Mouse (Mus musculus): ENCODE measurements around the gene Acap2.

Acap2 gene

DNA sequence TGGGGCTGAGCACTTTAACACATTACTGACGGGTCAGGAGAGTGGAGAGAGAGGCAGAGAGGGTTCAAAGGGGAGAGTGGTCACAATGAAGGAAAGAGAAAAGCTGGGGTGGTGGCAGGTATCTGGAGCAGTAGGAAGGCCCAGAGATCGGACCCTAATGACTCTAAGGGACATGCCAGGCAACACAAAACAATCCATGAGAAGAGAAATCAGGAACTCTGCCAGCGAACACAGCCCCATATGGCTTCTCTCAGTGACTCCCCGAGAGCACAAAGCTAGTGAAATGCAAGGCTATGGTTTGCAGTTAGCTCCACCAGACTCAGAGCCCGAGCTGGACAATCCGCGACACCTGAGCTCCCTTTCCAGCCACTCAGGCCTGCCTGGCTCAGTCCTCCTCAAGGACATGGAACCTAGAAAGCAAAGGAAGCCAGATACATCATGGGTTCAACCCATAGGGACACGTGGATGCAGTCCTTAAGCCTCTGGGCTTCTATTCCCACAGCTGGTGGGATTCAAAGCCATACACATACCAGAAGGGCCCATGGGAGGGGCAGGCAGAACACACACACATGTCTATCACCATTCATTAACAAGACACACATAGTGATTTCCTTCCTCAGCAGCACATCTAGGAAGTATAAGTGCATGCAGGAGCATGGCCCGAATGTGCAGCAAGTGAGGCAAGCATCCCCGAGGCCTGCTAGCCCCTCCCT is 153.7 kb downstream of the Acap2 start:
- no peak for DNase-seq (ENCODE audit: low spot score)

DNA sequence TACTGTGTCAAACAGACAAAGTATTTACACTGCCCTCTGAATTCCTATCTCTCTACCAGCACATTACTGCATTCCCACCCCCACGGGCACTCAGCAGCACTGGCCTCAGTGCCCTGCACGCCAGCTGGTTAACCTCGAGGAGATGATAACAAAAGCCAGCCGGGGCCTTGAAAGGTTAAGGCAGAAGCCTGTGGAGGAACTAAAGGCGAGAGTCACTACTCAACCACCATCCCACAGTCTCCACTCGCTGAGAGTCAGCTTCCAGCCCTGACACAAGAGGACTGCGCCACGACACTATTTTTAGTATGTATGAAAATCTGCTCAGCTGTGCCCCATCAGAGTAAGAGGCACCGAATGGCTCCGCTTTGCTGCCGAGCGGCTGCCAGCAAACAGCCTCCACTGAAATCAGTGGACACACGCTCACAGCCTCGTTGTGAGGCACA is 154.8 kb downstream of the Acap2 start:
- no peak for DNase-seq (ENCODE audit: low spot score)

DNA sequence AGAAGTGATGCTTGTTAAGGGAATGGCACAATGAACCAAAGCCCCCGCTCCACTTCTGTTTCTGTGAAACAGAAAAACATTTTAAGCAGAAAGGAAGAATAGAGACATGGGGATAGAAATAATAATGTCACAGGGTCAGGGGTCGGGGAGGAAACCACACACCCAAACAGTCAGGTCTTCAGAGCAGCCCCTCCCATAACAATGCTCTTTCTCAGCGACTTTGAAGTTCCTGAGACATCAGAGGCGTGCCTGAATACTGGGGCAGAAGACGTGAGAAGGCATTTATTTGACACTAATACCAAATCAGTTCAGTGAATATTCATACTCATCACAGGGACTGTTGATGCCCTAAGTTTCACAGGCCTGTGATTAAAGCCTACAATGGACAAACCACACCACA is 155.8 kb downstream of the Acap2 start:
- no peak for DNase-seq (ENCODE audit: low spot score)

DNA sequence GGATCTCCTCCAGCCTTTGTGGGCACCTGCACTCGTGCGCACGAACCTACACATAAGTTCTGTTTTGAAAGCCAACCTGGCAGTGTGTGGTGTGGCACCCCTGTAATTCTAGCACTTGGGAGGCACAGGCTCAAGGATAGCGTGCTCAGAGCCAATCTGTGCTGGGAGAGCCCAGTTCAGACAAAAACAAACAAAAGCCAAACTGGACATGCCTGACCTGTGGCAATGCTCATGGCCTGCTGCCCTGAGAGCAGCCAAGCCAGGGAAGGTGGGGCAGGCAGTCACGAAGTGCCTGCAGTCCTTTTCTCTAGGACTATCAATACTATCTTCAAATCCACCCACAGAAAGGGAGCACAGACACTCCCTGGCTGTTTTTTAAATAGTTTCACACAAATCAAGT is 157.9 kb downstream of the Acap2 start:
- no peak for DNase-seq (ENCODE audit: low spot score)

Data from urinary bladder, postnatal 25 days (tissue).